Mouse (Mus musculus) gastrocnemius, postnatal 14 days (tissue): ENCODE measurements around the gene Fam189a2. TPM values are rescaled to one million over a fixed set of nuclear protein-coding genes. Genes with fewer than 3 reads are reported as not detected.

Experiments
- DNase-seq: peaks from one replicate; pipeline ENCODE4 v3.0.0; 2021; ENCODE audit warnings: mixed read lengths
- intact Hi-C: fragments of 180-260 bp; cut with DNase I; formaldehyde crosslinking; loops from one replicate; pipeline ENCODE4 v1.15.1; 2025; ENCODE audit warnings: low total_unique reads
- total RNA-seq, 2 experiments: library from RNA; stranded (reverse); gene quantifications; 2 replicates each; pipeline ENCODE4 v1.2.3; 2021

Fam189a2 gene
- total RNA-seq, 2 experiments from 2014 or later, result 22.3 to 25.9 TPM

GRCm38 (mm10) chr19:23987291-23987690 lies 43.5 kb downstream of the Fam189a2 start:
- no peak for DNase-seq
- intact Hi-C loops, result no loop called here

- intact Hi-C loops, result no loop called here
- no peak for DNase-seq
These were observed 46.6 kb downstream of the Fam189a2 start for GRCm38 (mm10) chr19:23984186-23984585.

GRCm38 (mm10) chr19:23980598-23980997 lies 50.2 kb downstream of the Fam189a2 start:
- no peak for DNase-seq
- intact Hi-C loops, result no loop called here

GRCm38 (mm10) chr19:23977901-23978443 lies 52.8 kb downstream of the Fam189a2 start:
- DNase-seq, result no peak
- intact Hi-C loops, result no loop called here

GRCm38 (mm10) chr19:23972881-23973649 lies 57.8 kb downstream of the Fam189a2 start:
- DNase-seq, result peak; percentile 67
- intact Hi-C loops, result no loop called here

GRCm38 (mm10) chr19:23971391-23971790 lies 59.4 kb downstream of the Fam189a2 start:
- DNase-seq, result no peak
- intact Hi-C loops, result no loop called here

GRCm38 (mm10) chr19:23970374-23970773 lies 60.4 kb downstream of the Fam189a2 start:
- no peak for DNase-seq
- intact Hi-C loops, result no loop called here

GRCm38 (mm10) chr19:23968862-23969225 lies 62.0 kb downstream of the Fam189a2 start:
- intact Hi-C loops, result no loop called here
- DNase-seq, result no peak

- DNase-seq, result no peak
- intact Hi-C loops, result no loop called here
These were observed 62.5 kb downstream of the Fam189a2 start for GRCm38 (mm10) chr19:23968125-23968861.

- intact Hi-C loops, result no loop called here
- peak; percentile 71 for DNase-seq
These were observed 63.7 kb downstream of the Fam189a2 start for GRCm38 (mm10) chr19:23967156-23967555.

GRCm38 (mm10) chr19:23966376-23966775 lies 64.4 kb downstream of the Fam189a2 start:
- intact Hi-C loops, result no loop called here
- no peak for DNase-seq

- DNase-seq, result no peak
- intact Hi-C loops, result no loop called here
These were observed 66.4 kb downstream of the Fam189a2 start for GRCm38 (mm10) chr19:23964401-23964910.

GRCm38 (mm10) chr19:23961516-23961915 lies 69.3 kb downstream of the Fam189a2 start:
- peak; percentile 75 for DNase-seq
- intact Hi-C loops, result loop anchor here (2.0 kb wide), 2 partner anchors 59 to 101 kb away; no protein-coding TSS in a partner anchor

- intact Hi-C loops, result loop anchor here (2.0 kb wide), 2 partner anchors 58 to 100 kb away; no protein-coding TSS in a partner anchor
- no peak for DNase-seq
These were observed 69.9 kb downstream of the Fam189a2 start for GRCm38 (mm10) chr19:23960831-23961447.

- DNase-seq, result peak; percentile 45
- intact Hi-C loops, result loop anchor here (2.0 kb wide), 2 partner anchors 57 to 99 kb away; no protein-coding TSS in a partner anchor
These were observed 70.5 kb downstream of the Fam189a2 start for GRCm38 (mm10) chr19:23960275-23960674.

GRCm38 (mm10) chr19:23959870-23960269 lies 70.9 kb downstream of the Fam189a2 start:
- DNase-seq, result no peak
- intact Hi-C loops, result loop anchor here (2.0 kb wide), 2 partner anchors 57 to 99 kb away; no protein-coding TSS in a partner anchor

GRCm38 (mm10) chr19:23958925-23959324 lies 71.9 kb downstream of the Fam189a2 start:
- peak; percentile 41 for DNase-seq
- intact Hi-C loops, result no loop called here

GRCm38 (mm10) chr19:23957563-23957962 lies 73.3 kb downstream of the Fam189a2 start:
- no peak for DNase-seq
- intact Hi-C loops, result no loop called here

- no peak for DNase-seq
- intact Hi-C loops, result no loop called here
These were observed 74.4 kb downstream of the Fam189a2 start for GRCm38 (mm10) chr19:23956299-23956975.
